Mouse (Mus musculus) hindbrain, postnatal 0 days (tissue): ENCODE measurements around the gene Mc1r. TPM values are rescaled to one million over a fixed set of nuclear protein-coding genes. Genes with fewer than 3 reads are reported as not detected.

Experiments
- ATAC-seq: fragments of 200-750 bp; cut with Nextera tagmentation; 2 replicates; pipeline ENCODE4 v1.8.0; 2017; ENCODE audit warnings: mild to moderate bottlenecking, moderate TSS enrichment, moderate library complexity
- DNase-seq: peaks from one replicate; pipeline ENCODE4 v3.0.0-alpha.2; 2015; ENCODE audit warnings: low spot score
- H3K27ac ChIP-seq: fragments of 300-500 bp; sonication (generic); 2 replicates; pipeline ENCODE4 v1.5.1; 2014; ENCODE audit warnings: mild to moderate bottlenecking
- H3K27me3 ChIP-seq: fragments of 300-500 bp; sonication (generic); 2 replicates; pipeline ENCODE4 v1.6.1; 2014; ENCODE audit warnings: low read length, mixed read lengths; ENCODE audit not compliant: insufficient read depth
- H3K36me3 ChIP-seq: fragments of 300-500 bp; sonication (generic); 2 replicates; pipeline ENCODE4 v1.6.1; 2014; ENCODE audit warnings: low read length, mixed read lengths; ENCODE audit not compliant: insufficient read depth
- H3K4me1 ChIP-seq: fragments of 300-500 bp; sonication (generic); 2 replicates; pipeline ENCODE4 v1.6.1; 2014; ENCODE audit warnings: antibody characterized with exemption, low read length, mixed read lengths; ENCODE audit not compliant: insufficient read depth
- H3K4me2 ChIP-seq: fragments of 300-500 bp; sonication (generic); 2 replicates; pipeline ENCODE4 v1.6.1; 2014; ENCODE audit warnings: low read depth, mild to moderate bottlenecking, low read length, moderate library complexity, mixed read lengths
- H3K4me3 ChIP-seq: fragments of 300-500 bp; sonication (generic); 2 replicates; pipeline ENCODE4 v1.5.1; 2014; ENCODE audit warnings: low read length
- H3K9ac ChIP-seq: fragments of 300-500 bp; sonication (generic); replicated peaks from 2 replicates; pipeline ENCODE4 v1.6.1; 2014; ENCODE audit warnings: mild to moderate bottlenecking, low read length, moderate library complexity, mixed read lengths
- H3K9me3 ChIP-seq: fragments of 300-500 bp; sonication (generic); 2 replicates; pipeline ENCODE4 v1.6.1; 2016; ENCODE audit warnings: low read length, mixed read lengths
- CTCF ChIP-seq: IDR thresholded peaks from 2 replicates; pipeline ENCODE4 v1.5.1; 2016; ENCODE audit warnings: antibody characterized with exemption, control low read depth, low read depth
- WGBS: fragments of 180-500 bp; shearing (Covaris S2); extraction: QIAGEN DNeasy Blood & Tissue Kit; methylation state at CpG from one replicate; pipeline ENCODE4 v1.1.7; 2014; 5-methylcytosine and 5-hydroxymethylcytosine counted together
- polyA plus RNA-seq: library from polyadenylated mRNA; unstranded; fragments of >200 nt; fragmentation: Nextera tagmentation; extraction: Ambion mirVana; gene quantifications from 2 replicates; pipeline ENCODE4 v1.2.1, GENCODE M21; 2015
- total RNA-seq: library from RNA; depleted of rRNA; stranded (reverse); fragments of >200 nt; gene quantifications from 2 replicates; pipeline ENCODE4 v1.2.3, GENCODE M21; 2014

Mc1r gene
- total and polyA plus RNA-seq, 2 experiments from 2014 or later = 0.08 TPM; not detected in 1

DNA sequence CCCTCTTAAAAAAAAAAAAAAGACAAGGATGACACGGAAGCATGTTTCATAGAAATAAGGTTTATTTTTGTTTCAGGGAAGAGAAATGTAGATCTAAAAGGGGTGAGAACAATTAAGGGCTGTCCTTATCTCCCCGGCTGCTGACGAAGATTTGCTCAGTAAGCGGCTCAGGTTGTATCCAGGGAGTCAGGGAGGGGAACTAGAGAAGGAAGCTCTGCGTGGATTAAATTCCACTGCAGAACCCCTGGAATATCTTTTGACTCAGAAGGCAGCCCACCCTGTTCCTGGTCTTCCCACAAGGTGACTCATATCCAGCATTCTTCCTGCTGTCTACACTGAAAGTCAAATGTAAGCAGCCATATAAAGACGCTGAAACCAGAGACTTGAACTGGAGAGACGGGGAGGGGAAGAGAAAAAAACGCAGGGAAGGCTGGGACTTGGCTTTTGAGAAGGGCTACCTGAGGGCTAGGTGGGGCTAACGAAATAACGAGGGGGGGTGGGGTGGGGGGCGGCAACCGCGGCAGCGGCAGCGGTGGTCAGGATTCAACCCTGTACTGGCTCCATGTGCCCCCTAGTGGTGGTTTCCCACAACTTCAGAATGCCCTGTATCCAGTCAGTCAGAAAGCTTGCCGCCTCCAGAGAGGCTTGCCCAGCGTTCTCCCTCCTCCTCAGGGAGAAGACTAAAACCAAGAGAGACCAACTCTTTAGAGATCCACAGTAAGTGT is 15.3 kb downstream of the Mc1r start:
- 19% methylated on average over 17 of the region's 17 CpGs for WGBS
- 0 out of 2 replicates have a peak overlapping the region, but pooled peaks have one; percentile 3 for H3K4me3 ChIP-seq
- DNase-seq (peak; percentile 87), ATAC-seq (peak; percentile 80)
- peaks cover 33% of the 10 kb centered on the region for H3K36me3 ChIP-seq
- H3K27ac ChIP-seq = no peak overlapping the region
- peak overlapping the region; percentile 44 for H3K4me2 ChIP-seq
- no peaks in the 10 kb centered on the region for H3K27me3 ChIP-seq
- TF ChIP-seq CTCF = peak; percentile 80
- no peak overlapping the region for H3K9ac ChIP-seq
- H3K4me1 ChIP-seq = no peaks in the 10 kb centered on the region
- peaks cover 5% of the 10 kb centered on the region for H3K9me3 ChIP-seq

DNA sequence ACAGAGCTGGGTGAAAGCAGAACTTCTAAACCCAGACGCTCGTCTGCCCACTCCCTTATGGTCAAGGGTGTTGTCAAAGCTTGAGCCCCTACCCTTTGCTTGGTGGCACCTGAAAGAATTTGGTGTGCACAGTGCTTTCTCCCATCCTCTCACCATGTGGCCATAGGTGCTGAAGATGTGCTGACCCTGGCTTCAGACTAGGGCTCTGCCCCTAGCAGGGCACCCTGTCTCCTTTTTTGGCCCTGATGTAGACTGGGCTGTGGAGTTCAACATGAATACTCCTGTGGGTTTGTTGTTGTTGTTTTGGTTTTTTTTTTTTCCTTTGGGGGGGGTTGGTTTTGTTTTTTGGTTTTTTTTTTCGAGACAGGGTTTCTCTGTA is 15.9 kb downstream of the Mc1r start:
- Histone ChIP-seq H3K27me3 (no peaks in the 10 kb centered on the region), H3K4me2 (no peak overlapping the region)
- ATAC-seq = no peak; the same call in none of the 2 replicates

DNA sequence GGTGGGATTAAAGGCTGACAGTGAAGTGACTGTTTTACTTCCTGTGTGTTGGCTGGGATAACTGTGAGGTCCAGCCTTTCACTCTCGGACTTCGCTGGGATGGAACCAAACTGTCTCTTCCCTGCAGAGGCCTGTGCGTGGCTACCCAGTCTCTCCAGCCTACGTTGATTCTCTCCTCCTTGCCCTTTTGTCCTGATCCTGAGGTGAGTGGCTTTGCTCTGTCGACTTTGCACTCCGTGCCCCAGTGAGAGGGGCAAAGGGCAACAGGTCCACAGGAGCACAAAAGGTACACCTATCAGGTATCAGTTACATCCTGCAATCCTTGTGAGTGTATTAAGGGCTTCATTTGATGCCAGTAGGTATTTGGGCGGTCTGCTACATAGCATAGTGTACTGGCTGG is 16.5 kb downstream of the Mc1r start, which contains the start of gene Def8:
Gene Def8, plus strand, starts transcription at position 87 of the 400 bp plus-strand sequence.
- Histone ChIP-seq H3K36me3 (peaks cover 27% of the 10 kb centered on the region), H3K9ac (no peak within 1 kb of the TSS)

More for the DNA sequence above, 15.9 kb downstream of the Mc1r start:
- no peak for TF ChIP-seq CTCF
- H3K9me3 ChIP-seq = peaks cover 7% of the 10 kb centered on the region
- H3K27ac ChIP-seq = peak overlapping the region; percentile 15; the same call in 1 of the 2 replicates
- no peak overlapping the region for H3K4me3 ChIP-seq
- 16% methylated on average over 3 of the region's 3 CpGs for WGBS
- no peak for DNase-seq
- no peaks in the 10 kb centered on the region for H3K4me1 ChIP-seq
- H3K36me3 ChIP-seq = peaks cover 33% of the 10 kb centered on the region
- no peak overlapping the region for H3K9ac ChIP-seq

DNA sequence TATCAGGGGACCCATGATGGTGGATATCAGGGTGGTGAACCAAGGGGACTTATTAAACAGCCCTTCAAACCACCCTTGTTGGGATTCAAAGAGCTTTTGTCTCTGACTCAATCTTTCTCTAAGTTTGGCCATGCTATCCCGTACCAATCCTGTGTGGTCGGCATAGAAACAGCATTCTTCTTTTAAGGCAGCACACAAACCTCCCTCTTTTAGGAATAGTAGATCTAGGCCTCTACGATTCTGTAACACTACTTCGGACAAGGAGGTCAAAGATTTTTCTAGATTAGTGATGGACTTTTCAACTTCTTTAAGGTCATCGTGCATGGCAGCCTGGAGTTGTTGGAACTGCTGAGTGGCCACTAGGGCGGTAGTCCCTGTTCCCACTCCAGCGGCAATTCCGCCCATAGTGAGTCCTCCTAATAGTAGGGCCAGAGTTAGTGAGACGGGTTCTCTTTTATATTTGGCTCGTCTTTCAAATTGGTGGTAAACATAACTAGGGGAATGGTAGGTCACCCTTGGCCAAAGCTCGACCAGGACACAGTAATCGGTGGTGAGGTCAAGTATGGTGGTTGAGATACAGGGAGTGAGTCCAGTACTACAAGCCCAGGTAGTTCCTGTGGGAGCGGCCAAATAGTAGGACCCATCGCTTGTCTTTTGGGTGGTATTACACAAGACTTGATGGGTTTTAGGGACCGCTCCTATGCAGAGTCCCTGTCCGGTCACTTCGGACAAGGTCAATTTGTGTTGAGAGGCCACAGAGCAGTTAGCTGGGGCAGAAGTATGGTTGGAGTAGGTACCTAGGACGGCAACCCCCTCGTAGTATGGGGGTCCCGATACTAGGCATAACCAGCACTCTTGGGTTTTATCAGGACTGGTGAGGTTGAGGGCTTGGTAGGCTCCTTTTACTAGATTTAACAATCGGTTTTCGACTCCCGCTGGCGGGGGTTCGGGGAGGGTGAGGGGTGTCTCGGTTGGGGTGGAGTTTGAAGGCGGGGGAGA is 19.9 kb downstream of the Mc1r start:
- WGBS = 97% methylated on average over 27 of the region's 27 CpGs
- DNase-seq = no peak
- peaks cover 21% of the 10 kb centered on the region for H3K9me3 ChIP-seq

More for the DNA sequence above, 16.5 kb downstream of the Mc1r start, which contains the start of gene Def8:
- TF ChIP-seq CTCF = no peak
- Histone ChIP-seq H3K27me3 (no peaks in the 10 kb centered on the region), H3K4me3 (0 out of 2 replicates have a peak within 1 kb of the TSS, but pooled peaks have one; percentile 3), H3K9me3 (peaks cover 13% of the 10 kb centered on the region), H3K27ac (peak within 1 kb of the TSS; percentile 15; the same call in 1 of the 2 replicates), H3K4me1 (no peaks in the 10 kb centered on the region), H3K4me2 (peak within 1 kb of the TSS; percentile 44)
- ATAC-seq (no peak), DNase-seq (no peak)
- WGBS = 74% methylated on average over 7 of the region's 7 CpGs

DNA sequence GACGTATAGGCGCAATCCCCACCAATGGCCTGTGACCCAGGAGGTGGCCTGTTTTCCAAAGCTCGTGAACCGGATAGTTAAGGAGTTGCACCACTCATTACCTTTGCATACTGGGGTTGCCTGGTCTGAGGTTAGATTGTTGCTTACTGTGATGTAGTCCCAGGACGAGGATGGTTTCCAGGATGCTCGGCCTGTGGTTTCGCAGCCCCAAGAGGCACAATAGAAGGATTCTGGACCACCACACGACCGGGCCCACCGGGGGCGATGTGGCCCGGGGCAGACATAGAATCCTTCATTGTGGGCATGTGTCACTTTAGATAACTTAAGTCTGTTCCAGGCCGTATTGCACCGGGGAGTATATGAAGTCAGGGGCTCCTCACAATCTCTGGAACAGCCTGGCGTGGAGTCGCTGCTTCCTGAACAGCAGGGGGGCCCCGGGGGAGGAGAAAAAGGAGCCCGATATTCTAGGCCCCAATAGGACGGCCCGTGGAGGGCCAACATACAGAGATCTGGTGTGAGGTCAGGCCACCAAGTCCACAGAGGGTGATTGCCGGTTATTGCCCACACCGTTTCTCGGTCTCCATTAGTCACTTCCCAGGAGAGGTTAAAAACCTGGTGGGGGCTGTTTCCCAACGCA is 20.9 kb downstream of the Mc1r start:
- DNase-seq = no peak
- Histone ChIP-seq H3K27ac (no peak overlapping the region), H3K27me3 (no peaks in the 10 kb centered on the region), H3K36me3 (no peaks in the 10 kb centered on the region), H3K9ac (no peak overlapping the region), H3K4me2 (no peak overlapping the region), H3K9me3 (peaks cover 23% of the 10 kb centered on the region), H3K4me3 (no peak overlapping the region), H3K4me1 (no peaks in the 10 kb centered on the region)
- WGBS = 97% methylated on average over 24 of the region's 24 CpGs
- no peak for ATAC-seq
- no peak for TF ChIP-seq CTCF

More for the DNA sequence above, 19.9 kb downstream of the Mc1r start:
- Histone ChIP-seq H3K4me3 (no peak overlapping the region), H3K4me2 (no peak overlapping the region), H3K27ac (no peak overlapping the region), H3K27me3 (no peaks in the 10 kb centered on the region), H3K4me1 (no peaks in the 10 kb centered on the region), H3K9ac (no peak overlapping the region), H3K36me3 (no peaks in the 10 kb centered on the region)
- ATAC-seq = no peak
- no peak for TF ChIP-seq CTCF

DNA sequence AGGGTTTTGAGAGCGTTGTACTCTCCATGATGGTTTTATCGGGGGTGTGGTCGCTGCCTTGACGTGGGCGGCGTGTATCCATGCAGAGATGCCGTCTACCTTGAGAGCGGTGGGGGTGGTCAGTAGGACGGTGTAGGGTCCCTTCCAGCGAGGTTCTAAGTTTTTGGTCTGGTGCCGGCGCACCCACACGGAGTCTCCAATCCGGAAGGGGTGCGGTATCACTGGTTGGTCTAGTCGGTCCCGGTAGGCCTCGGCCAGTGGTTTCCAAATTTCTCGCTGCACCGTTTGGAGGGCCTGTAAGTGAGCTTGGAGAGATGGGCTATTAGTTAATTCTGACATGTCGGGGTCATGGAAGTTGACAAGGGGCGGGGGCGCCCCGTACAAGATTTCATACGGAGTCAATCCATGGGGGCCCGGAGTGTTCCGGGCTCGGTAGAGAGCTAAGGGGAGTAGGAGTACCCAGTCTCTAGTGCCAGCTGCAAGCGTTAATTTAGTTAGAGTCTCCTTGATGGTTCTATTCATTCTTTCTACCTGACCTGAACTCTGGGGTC is 21.5 kb downstream of the Mc1r start:
- Histone ChIP-seq H3K36me3 (no peaks in the 10 kb centered on the region), H3K4me2 (no peak overlapping the region), H3K9me3 (peaks cover 23% of the 10 kb centered on the region), H3K4me1 (no peaks in the 10 kb centered on the region), H3K27ac (no peak overlapping the region), H3K27me3 (no peaks in the 10 kb centered on the region), H3K4me3 (no peak overlapping the region), H3K9ac (no peak overlapping the region)
- DNase-seq (no peak), ATAC-seq (no peak)
- 97% methylated on average over 29 of the region's 29 CpGs for WGBS
- TF ChIP-seq CTCF = no peak
